Comparison of ENCODE assay signal across 8 mouse cellular contexts in genomic region chr2:155074766-155075330, GRCm38 (mm10). TPM values are rescaled to one million over a fixed set of nuclear protein-coding genes. Genes with fewer than 3 reads are reported as not detected.
DNase-seq lines count a peak whose midpoint lies in the region; TF ChIP-seq lines count a peak whose summit lies in the region.

No protein-coding gene starts in this region.

- H3K79me2 ChIP-seq in myocyte (ENCODE audit: control insufficient read depth, insufficient read depth), result peaks cover 38% of the 10 kb centered on the region

- no peaks in the 10 kb centered on the region for H3K27me3 ChIP-seq in erythroblast, embryonic 14.5 days (ENCODE audit: control insufficient read depth)
- H3K27me3 ChIP-seq in myocyte (ENCODE audit: control insufficient read depth, insufficient read depth, insufficient read length), result no peaks in the 10 kb centered on the region

- no peak for TF ChIP-seq CTCF in left cerebral cortex, adult 2 months (IDR thresholded peaks at IDR 0.05)
- no peak for TF ChIP-seq CTCF in bone marrow, adult 2 months (IDR thresholded peaks at IDR 0.05; ENCODE audit: control insufficient read depth, insufficient read depth, low read length)

- intact Hi-C loops in left cerebral cortex, adult 2 months (cut with DNase I), result loop anchor here (1.0 to 5.0 kb wide), 2 partner anchors 58 to 312 kb away; partner anchors contain the start of gene Itch
- intact Hi-C loops in left cerebral cortex, postnatal 25 days (cut with DNase I), result loop anchor here (1.0 to 2.0 kb wide), 3 partner anchors 24 to 201 kb away; partner anchors contain the start of genes Itch and Map1lc3a

- no peaks in the 10 kb centered on the region for H3K9me3 ChIP-seq in erythroblast, embryonic 14.5 days (ENCODE audit: control insufficient read depth, low read length)

- DNase-seq in left cerebral cortex, adult 2 months (ENCODE audit: extremely low spot score in 1 of 2, low spot score in 2 of 2), result peak; percentile 16 to 42
- no peak for DNase-seq in left cerebral cortex, adult 11 months (ENCODE audit: low spot score)
- peak; percentile 26 to 69 for DNase-seq in left cerebral cortex, postnatal 25 days (ENCODE audit: low spot score in 2 of 2)
- no peak for DNase-seq in layer of hippocampus, adult 8-10 months (ENCODE audit: low spot score in 2 of 2)
- no peak for DNase-seq in retina, postnatal 1 day

- H3K4me1 ChIP-seq in bone marrow, adult 2 months (ENCODE audit: control insufficient read depth, insufficient read depth, low read length), result peaks cover 3% of the 10 kb centered on the region
- H3K4me1 ChIP-seq in erythroblast, embryonic 14.5 days (ENCODE audit: control insufficient read depth), result peaks cover 46% of the 10 kb centered on the region

- no peak for TF ChIP-seq POLR2A in bone marrow, adult 2 months (IDR thresholded peaks at IDR 0.05; ENCODE audit: borderline replicate concordance, control insufficient read depth, low read depth, low read length)
- no peak for TF ChIP-seq POLR2A in myocyte (IDR thresholded peaks at IDR 0.05; ENCODE audit: insufficient read length, low read depth)

- H3K4me3 ChIP-seq in left cerebral cortex, adult 2 months, result peak overlapping the region; percentile 84
- H3K4me3 ChIP-seq in bone marrow, adult 2 months (replicated peaks; ENCODE audit: control insufficient read depth, low read depth, low read length), result peak overlapping the region; percentile 66
- peak overlapping the region; percentile 86 for H3K4me3 ChIP-seq in erythroblast, embryonic 14.5 days (replicated peaks)
- H3K4me3 ChIP-seq in myocyte, result peak overlapping the region; percentile 53

- peaks cover 12% of the 10 kb centered on the region for H3K36me3 ChIP-seq in erythroblast, embryonic 14.5 days (ENCODE audit: control insufficient read depth)
- no peaks in the 10 kb centered on the region for H3K36me3 ChIP-seq in myocyte (ENCODE audit: control insufficient read depth, insufficient read depth)

- H3K4me2 ChIP-seq in myocyte (ENCODE audit: low read depth), result peak overlapping the region; percentile 84

- H3K27ac ChIP-seq in left cerebral cortex, adult 2 months, result peak overlapping the region; percentile 81
- H3K27ac ChIP-seq in bone marrow, adult 2 months (ENCODE audit: control insufficient read depth, insufficient read depth, low read depth, low read length, poor library complexity), result no peak overlapping the region

- H3ac ChIP-seq in myocyte (ENCODE audit: control insufficient read depth, insufficient read length), result peak overlapping the region; percentile 73

- 43% methylated on average over 12 of the region's 12 CpGs for whole genome bisulfite sequencing in bone marrow, adult 2 months

TF ChIP-seq in myocyte, 11 proteins besides CTCF, POLR2A, EP300 and RAD21:
- no peak for TF ChIP-seq TCF12 (IDR thresholded peaks at IDR 0.05; ENCODE audit: insufficient read depth, poor library complexity, severe bottlenecking)
- TF ChIP-seq CEBPB (IDR thresholded peaks at IDR 0.05; ENCODE audit: insufficient read depth, poor library complexity, severe bottlenecking), result no peak

RNA-seq across cellular contexts. Expression of gene Ahcy, which starts 0.6 kb away (rescaled TPM):
- 10 to 100 TPM; 13.8 to 14.4 TPM for total RNA-seq in left cerebral cortex, adult 2 months (2021)
- polyA plus RNA-seq in bone marrow, adult 2 months (2011; ENCODE audit: insufficient read depth, insufficient read length, low replicate concordance, missing spikeins), result 11.7 and 18.5 TPM in 2 replicates
- polyA plus RNA-seq in erythroblast, embryonic 14.5 days (2012), result 0.48 and 0.59 TPM in 2 replicates
- 10 to 100 TPM; 14.0 to 14.5 TPM for total RNA-seq in left cerebral cortex, postnatal 25 days (2021)
- 39.7 TPM for polyA plus RNA-seq in myocyte (2012; fragmentation: generic; extraction: Trizol)
- 10 to 100 TPM; 14.8 to 16.8 (median 16.3) TPM for total RNA-seq in layer of hippocampus, adult 8-10 months (2022)

RNA-seq across cellular contexts. Expression of gene Gm14226, which starts 56.8 kb away (rescaled TPM):
- total RNA-seq in left cerebral cortex, adult 2 months (2021), result under 1 TPM; 0.09 to 0.35 TPM
- polyA plus RNA-seq in bone marrow, adult 2 months (2011; ENCODE audit: insufficient read depth, insufficient read length, low replicate concordance, missing spikeins), result not detected in 2 replicates
- not detected in 2 replicates for polyA plus RNA-seq in erythroblast, embryonic 14.5 days (2012)
- under 1 TPM; 0.11 to 0.16 TPM for total RNA-seq in left cerebral cortex, postnatal 25 days (2021)
- not detected for polyA plus RNA-seq in myocyte (2012; fragmentation: generic; extraction: Trizol)
- under 1 TPM; 0.14 to 0.37 (median 0.28) TPM for total RNA-seq in layer of hippocampus, adult 8-10 months (2022)

RNA-seq across cellular contexts. Expression of gene Itch, which starts 58.5 kb away (rescaled TPM):
- total RNA-seq in left cerebral cortex, adult 2 months (2021), result 10 to 100 TPM; 50.8 to 53.9 TPM
- 12.4 and 21.0 TPM in 2 replicates for polyA plus RNA-seq in bone marrow, adult 2 months (2011; ENCODE audit: insufficient read depth, insufficient read length, low replicate concordance, missing spikeins)
- 0.06 TPM in 2 replicates for polyA plus RNA-seq in erythroblast, embryonic 14.5 days (2012)
- total RNA-seq in left cerebral cortex, postnatal 25 days (2021), result 10 to 100 TPM; 52.0 to 52.1 TPM
- 8.8 TPM for polyA plus RNA-seq in myocyte (2012; fragmentation: generic; extraction: Trizol)
- total RNA-seq in layer of hippocampus, adult 8-10 months (2022), result 10 to 100 TPM; 49.5 to 73.0 (median 63.1) TPM

Comparison
In these comparisons a context has a peak if more than half of its experiments do, and no peak if none do; other contexts are left out.
1. DNase-seq: peak in left cerebral cortex, adult 2 months (2 of 2) and left cerebral cortex, postnatal 25 days (2 of 2); none in left cerebral cortex, adult 11 months (single experiment), layer of hippocampus, adult 8-10 months (0 of 2) and retina, postnatal 1 day (single experiment).
2. Peak in every context shown above with its lines, with median percentiles within 50 percentile points of each other: H3K4me3 ChIP-seq.